Mouse (Mus musculus): ENCODE measurements around the gene Gm21750.
"Not testable (repeated sequence)": the region's sequence is repeated elsewhere in the genome, so short reads cannot be mapped to it uniquely, and the experiment has no call there.

The Gm21750 gene

GRCm38 (mm10) chr14:73660925-73661324 lies at the start of gene Gm21750:
TSS of gene Gm21750 (plus strand) at chr14:73661225.
- not testable (repeated sequence) for DNase-seq

GRCm38 (mm10) chr14:73614961-73615360 lies 46.1 kb upstream of the Gm21750 start:
- not testable (repeated sequence) for DNase-seq

- no peak for DNase-seq
Measured at GRCm38 (mm10) chr14:73620880-73621279, 40.1 kb upstream of the Gm21750 start.

- no peak for DNase-seq
Measured at GRCm38 (mm10) chr14:73622988-73623387, 38.0 kb upstream of the Gm21750 start.

- no peak for DNase-seq
Measured at GRCm38 (mm10) chr14:73625469-73625868, 35.6 kb upstream of the Gm21750 start.

GRCm38 (mm10) chr14:73631511-73631910 lies 29.5 kb upstream of the Gm21750 start:
- no peak for DNase-seq

GRCm38 (mm10) chr14:73632648-73633263 lies 28.3 kb upstream of the Gm21750 start:
- DNase-seq, result no peak

GRCm38 (mm10) chr14:73634356-73634755 lies 26.7 kb upstream of the Gm21750 start:
- DNase-seq, result no peak

- DNase-seq, result no peak
Measured at GRCm38 (mm10) chr14:73637460-73637859, 23.6 kb upstream of the Gm21750 start.

GRCm38 (mm10) chr14:73650179-73650578 lies 10.8 kb upstream of the Gm21750 start:
- no peak for DNase-seq

- DNase-seq, result no peak
Measured at GRCm38 (mm10) chr14:73670091-73670490, 9.1 kb downstream of the Gm21750 start.

- DNase-seq, result no peak
Measured at GRCm38 (mm10) chr14:73687726-73688125, 26.7 kb downstream of the Gm21750 start.

- DNase-seq, result no peak
Measured at GRCm38 (mm10) chr14:73688427-73688826, 27.4 kb downstream of the Gm21750 start.

- DNase-seq, result no peak
Measured at GRCm38 (mm10) chr14:73700256-73700655, 39.2 kb downstream of the Gm21750 start.

GRCm38 (mm10) chr14:73709412-73710110 lies 48.5 kb downstream of the Gm21750 start:
- no peak for DNase-seq

Measured in thymus, adult 18-20 months (tissue).